Mouse (Mus musculus): ENCODE data around the gene Kcnq5. TPM values are rescaled to one million over a fixed set of nuclear protein-coding genes. Genes with fewer than 3 reads are reported as not detected.
A peak's percentile ranks its signal among the peaks of the same experiment; 100 is the strongest.

Kcnq5 gene
- polyA plus RNA-seq, 1 experiment from 2014 or later: 5.3 TPM

- H3K27ac ChIP-seq (ENCODE audit: low read depth, low read length): no peak overlapping the region
These were observed 310.9 kb downstream of the Kcnq5 start for GRCm38 (mm10) chr1:21650820-21651219.

GRCm38 (mm10) chr1:21635406-21635805 is 326.3 kb downstream of the Kcnq5 start:
- Histone ChIP-seq H3K4me2 (no peak overlapping the region), H3K9me3 (replicated peaks; ENCODE audit: control insufficient read depth, low read length) (no peaks in the 10 kb centered on the region), H3K9ac (ENCODE audit: low read depth, low read length) (no peak overlapping the region), H3K27me3 (ENCODE audit: control insufficient read depth, insufficient read depth, low read length) (no peaks in the 10 kb centered on the region), H3K4me1 (ENCODE audit: control insufficient read depth, insufficient read depth, low read length) (no peaks in the 10 kb centered on the region), H3K27ac (ENCODE audit: low read depth, low read length) (no peak overlapping the region), H3K4me3 (ENCODE audit: low read depth, low read length) (no peak overlapping the region), H3K36me3 (ENCODE audit: control insufficient read depth, insufficient read depth, low read length) (no peaks in the 10 kb centered on the region)
- no peak for ATAC-seq (replicated peaks; ENCODE audit: insufficient number of reproducible peaks, low FRiP score, low TSS enrichment)
- WGBS (ENCODE audit: insufficient replicate concordance): 46% methylated on average over 2 of the region's 2 CpGs

More at GRCm38 (mm10) chr1:21650820-21651219, 310.9 kb downstream of the Kcnq5 start:
- H3K27me3 ChIP-seq (ENCODE audit: control insufficient read depth, insufficient read depth, low read length): no peaks in the 10 kb centered on the region
- no peak overlapping the region for H3K9ac ChIP-seq (ENCODE audit: low read depth, low read length)
- H3K4me1 ChIP-seq (ENCODE audit: control insufficient read depth, insufficient read depth, low read length): no peaks in the 10 kb centered on the region
- H3K36me3 ChIP-seq (ENCODE audit: control insufficient read depth, insufficient read depth, low read length): no peaks in the 10 kb centered on the region
- no peak for ATAC-seq (replicated peaks; ENCODE audit: insufficient number of reproducible peaks, low FRiP score, low TSS enrichment)
- 80% methylated on average over 4 of the region's 4 CpGs for WGBS (ENCODE audit: insufficient replicate concordance)
- no peaks in the 10 kb centered on the region for H3K9me3 ChIP-seq (replicated peaks; ENCODE audit: control insufficient read depth, low read length)
- H3K4me2 ChIP-seq: no peak overlapping the region
- no peak overlapping the region for H3K4me3 ChIP-seq (ENCODE audit: low read depth, low read length)

- no peak overlapping the region for H3K4me3 ChIP-seq (ENCODE audit: low read depth, low read length)
- no peak overlapping the region for H3K27ac ChIP-seq (ENCODE audit: low read depth, low read length)
- no peaks in the 10 kb centered on the region for H3K36me3 ChIP-seq (ENCODE audit: control insufficient read depth, insufficient read depth, low read length)
- WGBS (ENCODE audit: insufficient replicate concordance): 38% methylated on average over 1 of the region's 1 CpGs
- ATAC-seq (replicated peaks; ENCODE audit: insufficient number of reproducible peaks, low FRiP score, low TSS enrichment): no peak
- H3K27me3 ChIP-seq (ENCODE audit: control insufficient read depth, insufficient read depth, low read length): no peaks in the 10 kb centered on the region
- H3K4me2 ChIP-seq: no peak overlapping the region
- H3K4me1 ChIP-seq (ENCODE audit: control insufficient read depth, insufficient read depth, low read length): no peaks in the 10 kb centered on the region
- no peak overlapping the region for H3K9ac ChIP-seq (ENCODE audit: low read depth, low read length)
- H3K9me3 ChIP-seq (replicated peaks; ENCODE audit: control insufficient read depth, low read length): no peaks in the 10 kb centered on the region
These were observed 327.7 kb downstream of the Kcnq5 start for GRCm38 (mm10) chr1:21634013-21634412.

- no peak overlapping the region for H3K4me2 ChIP-seq
- H3K36me3 ChIP-seq (ENCODE audit: control insufficient read depth, insufficient read depth, low read length): no peaks in the 10 kb centered on the region
- 92% methylated on average over 2 of the region's 2 CpGs for WGBS (ENCODE audit: insufficient replicate concordance)
- H3K4me1 ChIP-seq (ENCODE audit: control insufficient read depth, insufficient read depth, low read length): no peaks in the 10 kb centered on the region
- H3K4me3 ChIP-seq (ENCODE audit: low read depth, low read length): no peak overlapping the region
- no peaks in the 10 kb centered on the region for H3K9me3 ChIP-seq (replicated peaks; ENCODE audit: control insufficient read depth, low read length)
- no peak for ATAC-seq (replicated peaks; ENCODE audit: insufficient number of reproducible peaks, low FRiP score, low TSS enrichment)
- no peaks in the 10 kb centered on the region for H3K27me3 ChIP-seq (ENCODE audit: control insufficient read depth, insufficient read depth, low read length)
- H3K27ac ChIP-seq (ENCODE audit: low read depth, low read length): no peak overlapping the region
- H3K9ac ChIP-seq (ENCODE audit: low read depth, low read length): no peak overlapping the region
These were observed 339.3 kb downstream of the Kcnq5 start for GRCm38 (mm10) chr1:21622455-21622854.

- no peaks in the 10 kb centered on the region for H3K27me3 ChIP-seq (ENCODE audit: control insufficient read depth, insufficient read depth, low read length)
- no peak overlapping the region for H3K27ac ChIP-seq (ENCODE audit: low read depth, low read length)
- no peaks in the 10 kb centered on the region for H3K36me3 ChIP-seq (ENCODE audit: control insufficient read depth, insufficient read depth, low read length)
- no peak for ATAC-seq (replicated peaks; ENCODE audit: insufficient number of reproducible peaks, low FRiP score, low TSS enrichment)
- H3K9me3 ChIP-seq (replicated peaks; ENCODE audit: control insufficient read depth, low read length): no peaks in the 10 kb centered on the region
- no peaks in the 10 kb centered on the region for H3K4me1 ChIP-seq (ENCODE audit: control insufficient read depth, insufficient read depth, low read length)
- H3K4me2 ChIP-seq: no peak overlapping the region
- 80% methylated on average over 1 of the region's 1 CpGs for WGBS (ENCODE audit: insufficient replicate concordance)
- H3K4me3 ChIP-seq (ENCODE audit: low read depth, low read length): no peak overlapping the region
- H3K9ac ChIP-seq (ENCODE audit: low read depth, low read length): no peak overlapping the region
These were observed 339.7 kb downstream of the Kcnq5 start for GRCm38 (mm10) chr1:21622039-21622438.

- Histone ChIP-seq H3K4me3 (ENCODE audit: low read depth, low read length) (no peak overlapping the region), H3K9ac (ENCODE audit: low read depth, low read length) (no peak overlapping the region), H3K27me3 (ENCODE audit: control insufficient read depth, insufficient read depth, low read length) (no peaks in the 10 kb centered on the region), H3K27ac (ENCODE audit: low read depth, low read length) (no peak overlapping the region), H3K4me1 (ENCODE audit: control insufficient read depth, insufficient read depth, low read length) (peaks cover 3% of the 10 kb centered on the region; the same call in 1 of the 2 replicates), H3K4me2 (no peak overlapping the region), H3K36me3 (ENCODE audit: control insufficient read depth, insufficient read depth, low read length) (no peaks in the 10 kb centered on the region), H3K9me3 (replicated peaks; ENCODE audit: control insufficient read depth, low read length) (no peaks in the 10 kb centered on the region)
- ATAC-seq (replicated peaks; ENCODE audit: insufficient number of reproducible peaks, low FRiP score, low TSS enrichment): no peak
- WGBS (ENCODE audit: insufficient replicate concordance): 87% methylated on average over 3 of the region's 3 CpGs
These were observed 343.0 kb downstream of the Kcnq5 start for GRCm38 (mm10) chr1:21618712-21619111.

GRCm38 (mm10) chr1:21616666-21617065 is 345.1 kb downstream of the Kcnq5 start:
- Histone ChIP-seq H3K4me2 (no peak overlapping the region), H3K27me3 (ENCODE audit: control insufficient read depth, insufficient read depth, low read length) (no peaks in the 10 kb centered on the region), H3K4me3 (ENCODE audit: low read depth, low read length) (no peak overlapping the region), H3K27ac (ENCODE audit: low read depth, low read length) (no peak overlapping the region), H3K36me3 (ENCODE audit: control insufficient read depth, insufficient read depth, low read length) (no peaks in the 10 kb centered on the region), H3K9me3 (replicated peaks; ENCODE audit: control insufficient read depth, low read length) (no peaks in the 10 kb centered on the region), H3K9ac (ENCODE audit: low read depth, low read length) (no peak overlapping the region), H3K4me1 (ENCODE audit: control insufficient read depth, insufficient read depth, low read length) (peaks cover 3% of the 10 kb centered on the region; the same call in 1 of the 2 replicates)
- ATAC-seq (replicated peaks; ENCODE audit: insufficient number of reproducible peaks, low FRiP score, low TSS enrichment): no peak
- 61% methylated on average over 4 of the region's 4 CpGs for WGBS (ENCODE audit: insufficient replicate concordance)

GRCm38 (mm10) chr1:21613933-21614332 is 347.8 kb downstream of the Kcnq5 start:
- peak; percentile 57; the same call in 1 of the 2 replicates for ATAC-seq (replicated peaks; ENCODE audit: insufficient number of reproducible peaks, low FRiP score, low TSS enrichment)
- WGBS (ENCODE audit: insufficient replicate concordance): 19% methylated on average over 2 of the region's 2 CpGs
- Histone ChIP-seq H3K4me3 (ENCODE audit: low read depth, low read length) (no peak overlapping the region), H3K27ac (ENCODE audit: low read depth, low read length) (no peak overlapping the region), H3K9me3 (replicated peaks; ENCODE audit: control insufficient read depth, low read length) (no peaks in the 10 kb centered on the region), H3K4me1 (ENCODE audit: control insufficient read depth, insufficient read depth, low read length) (peaks cover 3% of the 10 kb centered on the region; the same call in 1 of the 2 replicates), H3K4me2 (no peak overlapping the region), H3K27me3 (ENCODE audit: control insufficient read depth, insufficient read depth, low read length) (no peaks in the 10 kb centered on the region), H3K9ac (ENCODE audit: low read depth, low read length) (no peak overlapping the region), H3K36me3 (ENCODE audit: control insufficient read depth, insufficient read depth, low read length) (no peaks in the 10 kb centered on the region)

- ATAC-seq (replicated peaks; ENCODE audit: insufficient number of reproducible peaks, low FRiP score, low TSS enrichment): no peak
- no peak overlapping the region for H3K27ac ChIP-seq (ENCODE audit: low read depth, low read length)
- H3K4me1 ChIP-seq (ENCODE audit: control insufficient read depth, insufficient read depth, low read length): no peaks in the 10 kb centered on the region
- no peaks in the 10 kb centered on the region for H3K27me3 ChIP-seq (ENCODE audit: control insufficient read depth, insufficient read depth, low read length)
- no peaks in the 10 kb centered on the region for H3K9me3 ChIP-seq (replicated peaks; ENCODE audit: control insufficient read depth, low read length)
- 78% methylated on average over 4 of the region's 4 CpGs for WGBS (ENCODE audit: insufficient replicate concordance)
- H3K4me2 ChIP-seq: no peak overlapping the region
- no peak overlapping the region for H3K9ac ChIP-seq (ENCODE audit: low read depth, low read length)
- H3K4me3 ChIP-seq (ENCODE audit: low read depth, low read length): no peak overlapping the region
- H3K36me3 ChIP-seq (ENCODE audit: control insufficient read depth, insufficient read depth, low read length): no peaks in the 10 kb centered on the region
These were observed 357.7 kb downstream of the Kcnq5 start for GRCm38 (mm10) chr1:21604003-21604402.
